Mouse (Mus musculus): ENCODE results near the gene Slc7a6.

Gene Slc7a6

GRCm38 (mm10) chr8:106140191-106140590 lies 28.5 kb upstream of the Slc7a6 start:
- DNase-seq (ENCODE audit: low spot score in 2 of 2) = no peak

GRCm38 (mm10) chr8:106140769-106141168 lies 27.9 kb upstream of the Slc7a6 start:
- DNase-seq (ENCODE audit: low spot score in 2 of 2) = peak; percentile 77 to 93

GRCm38 (mm10) chr8:106145331-106145730 lies 23.3 kb upstream of the Slc7a6 start:
- no peak for DNase-seq (ENCODE audit: low spot score in 2 of 2)

GRCm38 (mm10) chr8:106146014-106146413 lies 22.6 kb upstream of the Slc7a6 start:
- no peak for DNase-seq (ENCODE audit: low spot score in 2 of 2)

- DNase-seq (ENCODE audit: low spot score in 2 of 2) = no peak
Measured at GRCm38 (mm10) chr8:106147868-106148565, 20.6 kb upstream of the Slc7a6 start.

- DNase-seq (ENCODE audit: low spot score in 2 of 2) = no peak
Measured at GRCm38 (mm10) chr8:106149025-106149424, 19.6 kb upstream of the Slc7a6 start.

- peak; percentile 92 to 94 for DNase-seq (ENCODE audit: low spot score in 2 of 2)
Measured at GRCm38 (mm10) chr8:106149801-106150652, 18.6 kb upstream of the Slc7a6 start, which contains the start of gene Pla2g15. Gene Pla2g15 (plus strand): TSS chr8:106150399.

- no peak for DNase-seq (ENCODE audit: low spot score in 2 of 2)
Measured at GRCm38 (mm10) chr8:106150653-106151000, 18.0 kb upstream of the Slc7a6 start.

GRCm38 (mm10) chr8:106151041-106151440 lies 17.6 kb upstream of the Slc7a6 start:
- DNase-seq (ENCODE audit: low spot score in 2 of 2) = no peak

GRCm38 (mm10) chr8:106152876-106153275 lies 15.8 kb upstream of the Slc7a6 start:
- no peak for DNase-seq (ENCODE audit: low spot score in 2 of 2)

GRCm38 (mm10) chr8:106157419-106157818 lies 11.2 kb upstream of the Slc7a6 start:
- no peak for DNase-seq (ENCODE audit: low spot score in 2 of 2)

GRCm38 (mm10) chr8:106158381-106158780 lies 10.3 kb upstream of the Slc7a6 start:
- DNase-seq (ENCODE audit: low spot score in 2 of 2) = no peak

GRCm38 (mm10) chr8:106159876-106160275 lies 8.8 kb upstream of the Slc7a6 start:
- DNase-seq (ENCODE audit: low spot score in 2 of 2) = no peak

GRCm38 (mm10) chr8:106163251-106163650 lies 5.4 kb upstream of the Slc7a6 start:
- no peak for DNase-seq (ENCODE audit: low spot score in 2 of 2)

- DNase-seq (ENCODE audit: low spot score in 2 of 2) = peak; percentile 67 to 88
Measured at GRCm38 (mm10) chr8:106165460-106165859, 3.2 kb upstream of the Slc7a6 start.

GRCm38 (mm10) chr8:106169017-106169933 lies 618 bp downstream of the Slc7a6 start:
- peak; percentile 28 to 74 for DNase-seq (ENCODE audit: low spot score in 2 of 2)

- no peak for DNase-seq (ENCODE audit: low spot score in 2 of 2)
Measured at GRCm38 (mm10) chr8:106169934-106170480, 1.4 kb downstream of the Slc7a6 start.

GRCm38 (mm10) chr8:106173566-106173965 lies 4.9 kb downstream of the Slc7a6 start:
- DNase-seq (ENCODE audit: low spot score in 2 of 2) = no peak

- DNase-seq (ENCODE audit: low spot score in 2 of 2) = no peak
Measured at GRCm38 (mm10) chr8:106176891-106177290, 8.2 kb downstream of the Slc7a6 start.

GRCm38 (mm10) chr8:106177594-106177993 lies 8.9 kb downstream of the Slc7a6 start:
- DNase-seq (ENCODE audit: low spot score in 2 of 2) = no peak

GRCm38 (mm10) chr8:106178428-106178827 lies 9.8 kb downstream of the Slc7a6 start:
- DNase-seq (ENCODE audit: low spot score in 2 of 2) = no peak
